Mouse (Mus musculus): ENCODE data around the gene Cab39l. TPM values are rescaled to one million over a fixed set of nuclear protein-coding genes. Genes with fewer than 3 reads are reported as not detected.

Gene Cab39l
- polyA plus RNA-seq, 1 experiment from 2014 or later, result 22.4 TPM

GRCm38 (mm10) chr14:59533908-59534307, 93.1 kb downstream of the Cab39l start:
- Histone ChIP-seq H3K27ac (ENCODE audit: low read length) (no peak overlapping the region), H3K9me3 (replicated peaks; ENCODE audit: control insufficient read depth, low read length, poor library complexity, severe bottlenecking) (no peaks in the 10 kb centered on the region), H3K9ac (ENCODE audit: low read depth, low read length) (no peak overlapping the region), H3K4me1 (ENCODE audit: control insufficient read depth, insufficient read depth, low read length) (no peaks in the 10 kb centered on the region), H3K27me3 (ENCODE audit: control insufficient read depth, insufficient read depth, low read depth, low read length) (no peaks in the 10 kb centered on the region), H3K4me2 (ENCODE audit: low read length) (no peak overlapping the region), H3K4me3 (ENCODE audit: low read depth, low read length) (no peak overlapping the region), H3K36me3 (ENCODE audit: control insufficient read depth, insufficient read depth, low read length) (no peaks in the 10 kb centered on the region)
- no peak for ATAC-seq

DNA sequence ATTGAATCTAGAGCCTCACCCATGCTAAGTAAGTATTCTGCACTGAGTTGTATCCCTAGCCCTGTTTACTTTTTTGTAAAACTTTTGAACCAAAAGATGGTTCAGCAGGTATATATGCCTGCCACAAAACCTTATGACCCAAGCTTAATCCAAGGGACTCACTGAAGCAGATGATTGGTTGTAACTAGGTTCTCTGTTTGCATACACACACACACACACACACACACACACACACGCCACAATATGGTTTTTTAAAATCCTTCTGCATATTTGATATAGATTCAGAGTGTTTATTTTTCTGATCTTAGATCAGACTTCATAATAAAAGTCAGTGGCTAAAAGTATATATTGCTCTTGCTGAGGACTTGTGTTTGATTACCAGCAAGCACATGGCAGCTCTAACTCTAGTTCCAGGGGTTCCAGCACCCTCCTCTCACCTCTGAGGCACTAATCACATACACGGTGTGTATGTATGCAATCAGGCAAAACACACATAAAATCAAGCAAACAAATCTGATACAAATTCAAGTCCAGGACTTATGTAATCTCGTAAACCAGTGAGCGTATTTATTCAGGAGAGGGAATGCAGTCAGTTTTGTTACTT, 97.2 kb downstream of the Cab39l start:
- WGBS, result 92% methylated on average over 4 of the region's 4 CpGs
- ATAC-seq, result no peak
- no peaks in the 10 kb centered on the region for H3K4me1 ChIP-seq (ENCODE audit: control insufficient read depth, insufficient read depth, low read length)
- no peaks in the 10 kb centered on the region for H3K9me3 ChIP-seq (replicated peaks; ENCODE audit: control insufficient read depth, low read length, poor library complexity, severe bottlenecking)
- no peaks in the 10 kb centered on the region for H3K27me3 ChIP-seq (ENCODE audit: control insufficient read depth, insufficient read depth, low read depth, low read length)
- no peak overlapping the region for H3K9ac ChIP-seq (ENCODE audit: low read depth, low read length)
- 0 out of 2 replicates have a peak, but pooled peaks cover 2% of the 10 kb centered on the region for H3K36me3 ChIP-seq (ENCODE audit: control insufficient read depth, insufficient read depth, low read length)
- no peak overlapping the region for H3K4me2 ChIP-seq (ENCODE audit: low read length)
- no peak overlapping the region for H3K27ac ChIP-seq (ENCODE audit: low read length)
- H3K4me3 ChIP-seq (ENCODE audit: low read depth, low read length), result no peak overlapping the region

GRCm38 (mm10) chr14:59540230-59540629, 99.5 kb downstream of the Cab39l start:
- Histone ChIP-seq H3K9ac (ENCODE audit: low read depth, low read length) (no peak overlapping the region), H3K9me3 (replicated peaks; ENCODE audit: control insufficient read depth, low read length, poor library complexity, severe bottlenecking) (no peaks in the 10 kb centered on the region), H3K27ac (ENCODE audit: low read length) (no peak overlapping the region), H3K4me3 (ENCODE audit: low read depth, low read length) (no peak overlapping the region), H3K4me2 (ENCODE audit: low read length) (no peak overlapping the region), H3K27me3 (ENCODE audit: control insufficient read depth, insufficient read depth, low read depth, low read length) (no peaks in the 10 kb centered on the region), H3K36me3 (ENCODE audit: control insufficient read depth, insufficient read depth, low read length) (0 out of 2 replicates have a peak, but pooled peaks cover 2% of the 10 kb centered on the region), H3K4me1 (ENCODE audit: control insufficient read depth, insufficient read depth, low read length) (no peaks in the 10 kb centered on the region)
- 87% methylated on average over 2 of the region's 2 CpGs for WGBS
- no peak for ATAC-seq

DNA sequence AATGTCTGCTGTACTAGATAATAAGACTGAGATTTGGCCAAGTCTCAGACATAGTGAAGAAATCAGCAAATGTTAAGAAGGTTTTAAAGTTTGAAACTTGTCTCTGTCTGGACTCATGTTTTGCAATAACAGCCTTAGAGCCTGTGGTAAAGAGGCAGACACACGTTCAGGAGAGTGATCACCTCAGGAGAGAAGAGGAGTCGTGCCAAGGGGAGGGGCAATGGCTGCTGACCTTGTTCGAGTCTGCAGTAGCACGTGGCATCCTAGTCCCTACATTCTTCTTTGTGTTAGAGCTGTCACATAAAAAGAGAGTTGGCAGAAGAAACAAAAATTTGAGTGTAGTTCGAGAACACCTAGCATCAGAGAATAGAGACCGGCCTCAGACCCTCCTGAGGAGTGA, 100.0 kb downstream of the Cab39l start:
- Histone ChIP-seq H3K9me3 (replicated peaks; ENCODE audit: control insufficient read depth, low read length, poor library complexity, severe bottlenecking) (no peaks in the 10 kb centered on the region), H3K4me1 (ENCODE audit: control insufficient read depth, insufficient read depth, low read length) (no peaks in the 10 kb centered on the region), H3K27me3 (ENCODE audit: control insufficient read depth, insufficient read depth, low read depth, low read length) (no peaks in the 10 kb centered on the region), H3K36me3 (ENCODE audit: control insufficient read depth, insufficient read depth, low read length) (0 out of 2 replicates have a peak, but pooled peaks cover 2% of the 10 kb centered on the region), H3K9ac (ENCODE audit: low read depth, low read length) (no peak overlapping the region), H3K4me2 (ENCODE audit: low read length) (no peak overlapping the region), H3K4me3 (ENCODE audit: low read depth, low read length) (no peak overlapping the region), H3K27ac (ENCODE audit: low read length) (no peak overlapping the region)
- 86% methylated on average over 6 of the region's 6 CpGs for WGBS
- no peak for ATAC-seq

GRCm38 (mm10) chr14:59543158-59543826, 102.5 kb downstream of the Cab39l start:
- no peaks in the 10 kb centered on the region for H3K9me3 ChIP-seq (replicated peaks; ENCODE audit: control insufficient read depth, low read length, poor library complexity, severe bottlenecking)
- 89% methylated on average over 3 of the region's 3 CpGs for WGBS
- no peak overlapping the region for H3K4me2 ChIP-seq (ENCODE audit: low read length)
- no peaks in the 10 kb centered on the region for H3K4me1 ChIP-seq (ENCODE audit: control insufficient read depth, insufficient read depth, low read length)
- H3K36me3 ChIP-seq (ENCODE audit: control insufficient read depth, insufficient read depth, low read length), result 0 out of 2 replicates have a peak, but pooled peaks cover 2% of the 10 kb centered on the region
- H3K4me3 ChIP-seq (ENCODE audit: low read depth, low read length), result no peak overlapping the region
- no peak for ATAC-seq
- H3K27me3 ChIP-seq (ENCODE audit: control insufficient read depth, insufficient read depth, low read depth, low read length), result no peaks in the 10 kb centered on the region
- H3K27ac ChIP-seq (ENCODE audit: low read length), result no peak overlapping the region
- no peak overlapping the region for H3K9ac ChIP-seq (ENCODE audit: low read depth, low read length)

GRCm38 (mm10) chr14:59543956-59544355, 103.2 kb downstream of the Cab39l start:
- Histone ChIP-seq H3K27ac (ENCODE audit: low read length) (no peak overlapping the region), H3K4me1 (ENCODE audit: control insufficient read depth, insufficient read depth, low read length) (no peaks in the 10 kb centered on the region), H3K27me3 (ENCODE audit: control insufficient read depth, insufficient read depth, low read depth, low read length) (no peaks in the 10 kb centered on the region), H3K9ac (ENCODE audit: low read depth, low read length) (no peak overlapping the region), H3K4me3 (ENCODE audit: low read depth, low read length) (no peak overlapping the region), H3K36me3 (ENCODE audit: control insufficient read depth, insufficient read depth, low read length) (0 out of 2 replicates have a peak, but pooled peaks cover 2% of the 10 kb centered on the region), H3K4me2 (ENCODE audit: low read length) (no peak overlapping the region), H3K9me3 (replicated peaks; ENCODE audit: control insufficient read depth, low read length, poor library complexity, severe bottlenecking) (no peaks in the 10 kb centered on the region)
- 75% methylated on average over 5 of the region's 5 CpGs for WGBS
- ATAC-seq, result no peak

GRCm38 (mm10) chr14:59546162-59546880, 105.5 kb downstream of the Cab39l start:
- H3K36me3 ChIP-seq (ENCODE audit: control insufficient read depth, insufficient read depth, low read length), result no peaks in the 10 kb centered on the region
- H3K27ac ChIP-seq (ENCODE audit: low read length), result no peak overlapping the region
- no peaks in the 10 kb centered on the region for H3K4me1 ChIP-seq (ENCODE audit: control insufficient read depth, insufficient read depth, low read length)
- ATAC-seq, result no peak
- 86% methylated on average over 7 of the region's 7 CpGs for WGBS
- H3K9ac ChIP-seq (ENCODE audit: low read depth, low read length), result no peak overlapping the region
- no peak overlapping the region for H3K4me2 ChIP-seq (ENCODE audit: low read length)
- H3K27me3 ChIP-seq (ENCODE audit: control insufficient read depth, insufficient read depth, low read depth, low read length), result no peaks in the 10 kb centered on the region
- H3K9me3 ChIP-seq (replicated peaks; ENCODE audit: control insufficient read depth, low read length, poor library complexity, severe bottlenecking), result no peaks in the 10 kb centered on the region
- no peak overlapping the region for H3K4me3 ChIP-seq (ENCODE audit: low read depth, low read length)

- ATAC-seq, result no peak
- WGBS, result 70% methylated on average over 5 of the region's 5 CpGs
- no peaks in the 10 kb centered on the region for H3K4me1 ChIP-seq (ENCODE audit: control insufficient read depth, insufficient read depth, low read length)
- no peak overlapping the region for H3K9ac ChIP-seq (ENCODE audit: low read depth, low read length)
- no peak overlapping the region for H3K4me2 ChIP-seq (ENCODE audit: low read length)
- no peaks in the 10 kb centered on the region for H3K36me3 ChIP-seq (ENCODE audit: control insufficient read depth, insufficient read depth, low read length)
- H3K27me3 ChIP-seq (ENCODE audit: control insufficient read depth, insufficient read depth, low read depth, low read length), result no peaks in the 10 kb centered on the region
- H3K27ac ChIP-seq (ENCODE audit: low read length), result no peak overlapping the region
- no peak overlapping the region for H3K4me3 ChIP-seq (ENCODE audit: low read depth, low read length)
- no peaks in the 10 kb centered on the region for H3K9me3 ChIP-seq (replicated peaks; ENCODE audit: control insufficient read depth, low read length, poor library complexity, severe bottlenecking)
Measured at GRCm38 (mm10) chr14:59547530-59547929, 106.8 kb downstream of the Cab39l start.

- no peaks in the 10 kb centered on the region for H3K27me3 ChIP-seq (ENCODE audit: control insufficient read depth, insufficient read depth, low read depth, low read length)
- no peak overlapping the region for H3K4me2 ChIP-seq (ENCODE audit: low read length)
- ATAC-seq, result no peak
- no peaks in the 10 kb centered on the region for H3K36me3 ChIP-seq (ENCODE audit: control insufficient read depth, insufficient read depth, low read length)
- H3K9me3 ChIP-seq (replicated peaks; ENCODE audit: control insufficient read depth, low read length, poor library complexity, severe bottlenecking), result no peaks in the 10 kb centered on the region
- H3K4me3 ChIP-seq (ENCODE audit: low read depth, low read length), result no peak overlapping the region
- H3K4me1 ChIP-seq (ENCODE audit: control insufficient read depth, insufficient read depth, low read length), result no peaks in the 10 kb centered on the region
- 59% methylated on average over 2 of the region's 2 CpGs for WGBS
- no peak overlapping the region for H3K27ac ChIP-seq (ENCODE audit: low read length)
- no peak overlapping the region for H3K9ac ChIP-seq (ENCODE audit: low read depth, low read length)
Measured at GRCm38 (mm10) chr14:59548532-59548931, 107.8 kb downstream of the Cab39l start.
